Mouse (Mus musculus) MEL (cell line): ENCODE results near the gene Larp4b. TPM values are rescaled to one million over a fixed set of nuclear protein-coding genes. Genes with fewer than 3 reads are reported as not detected.

Experiments
- DNase-seq: peaks from one replicate; pipeline ENCODE4 v3.0.0; 2011; ENCODE audit warnings: low read depth, low spot score
- H3K27ac ChIP-seq: 2 replicates; pipeline ENCODE4 v1.5.1; 2012; ENCODE audit warnings: low read depth, mild to moderate bottlenecking, control low read depth, low read length, moderate library complexity; ENCODE audit not compliant: control insufficient read depth
- H3K27me3 ChIP-seq, 2 experiments: fragments of 150-350 bp in 1 of 2; sonication (generic) in 1 of 2; 2 replicates each; pipeline ENCODE4 v1.6.1; 2012; ENCODE audit warnings: low read length in 2 of 2, mild to moderate bottlenecking in 2 of 2, improper control_type of control experiment in 1 of 2, moderate library complexity in 1 of 2; ENCODE audit not compliant: insufficient read depth in 2 of 2, control insufficient read depth in 1 of 2
- H3K36me3 ChIP-seq, 2 experiments: 2 replicates each; pipeline ENCODE4 v1.6.1; 2012 to 2014; ENCODE audit warnings: low read length in 2 of 2, improper control_type of control experiment in 1 of 2, inconsistent platforms in 1 of 2, mild to moderate bottlenecking in 1 of 2; ENCODE audit not compliant: insufficient read depth in 2 of 2, control insufficient read depth in 1 of 2
- H3K4me1 ChIP-seq, 2 experiments: fragments of 150-350 bp in 1 of 2; sonication (generic) in 1 of 2; 2 replicates each; pipeline ENCODE4 v1.6.1; 2012; ENCODE audit warnings: low read length in 2 of 2, improper control_type of control experiment in 1 of 2, mild to moderate bottlenecking in 1 of 2; ENCODE audit not compliant: insufficient read depth in 2 of 2, control insufficient read depth in 1 of 2
- H3K4me3 ChIP-seq, 2 experiments: fragments of 150-350 bp in 1 of 2; sonication (generic) in 1 of 2; 2 replicates each; pipeline ENCODE4 v1.5.1; 2012; ENCODE audit warnings: low read depth in 2 of 2, low read length in 2 of 2, mild to moderate bottlenecking in 2 of 2, moderate library complexity in 2 of 2, control low read depth in 1 of 2, improper control_type of control experiment in 1 of 2; ENCODE audit not compliant: control insufficient read depth in 1 of 2, insufficient read depth in 1 of 2
- H3K79me2 ChIP-seq: 2 replicates; pipeline ENCODE4 v1.6.1; 2012; ENCODE audit warnings: mild to moderate bottlenecking, low read length, moderate library complexity; ENCODE audit not compliant: control insufficient read depth, poor library complexity, insufficient read depth
- H3K9ac ChIP-seq: 2 replicates; pipeline ENCODE4 v1.6.1; 2012; ENCODE audit warnings: low read depth, mild to moderate bottlenecking, control low read depth, low read length, moderate library complexity; ENCODE audit not compliant: control insufficient read depth, poor library complexity, severe bottlenecking
- H3K9me3 ChIP-seq: fragments of 150-350 bp; sonication (generic); replicated peaks from 2 replicates; pipeline ENCODE4 v1.6.1; 2012; ENCODE audit warnings: mild to moderate bottlenecking, low read length, improper control_type of control experiment, moderate library complexity; ENCODE audit not compliant: insufficient read depth
- CHD1 ChIP-seq: IDR thresholded peaks from 2 replicates; pipeline ENCODE4 v1.6.1; 2012; ENCODE audit warnings: low read depth, mild to moderate bottlenecking, inconsistent platforms, low read length, improper control_type of control experiment
- CTCF ChIP-seq, 3 experiments: IDR thresholded peaks in 2 of 3; conservative IDR thresholded peaks in 1 of 3; 2 replicates each; pipeline ENCODE4 v1.5.1; 2011 to 2012; ENCODE audit warnings: low read length in 3 of 3, low read depth in 2 of 3, mild to moderate bottlenecking in 2 of 3, improper control_type of control experiment in 1 of 3, inconsistent platforms in 1 of 3, mixed read lengths in 1 of 3, moderate library complexity in 1 of 3; ENCODE audit not compliant: control insufficient read depth in 1 of 3, insufficient read depth in 1 of 3, poor library complexity in 1 of 3, severe bottlenecking in 1 of 3
- E2F4 ChIP-seq: IDR thresholded peaks from 2 replicates; pipeline ENCODE4 v1.6.1; 2011; ENCODE audit warnings: low read depth, low read length, improper control_type of control experiment, borderline replicate concordance
- ELF1 ChIP-seq: IDR thresholded peaks from 2 replicates; pipeline ENCODE4 v1.6.1; 2014; ENCODE audit warnings: low read depth, mild to moderate bottlenecking, inconsistent platforms, low read length, improper control_type of control experiment, moderate library complexity
- ETS1 ChIP-seq: IDR thresholded peaks from 2 replicates; pipeline ENCODE4 v1.6.1; 2012; ENCODE audit warnings: low read depth, mild to moderate bottlenecking, inconsistent platforms, low read length, improper control_type of control experiment, moderate library complexity
- GABPA ChIP-seq: IDR thresholded peaks from 2 replicates; pipeline ENCODE4 v1.6.1; 2012; ENCODE audit warnings: low read depth, mild to moderate bottlenecking, inconsistent platforms, low read length, improper control_type of control experiment, moderate library complexity
- HCFC1 ChIP-seq: IDR thresholded peaks from 2 replicates; pipeline ENCODE4 v1.6.1; 2012; ENCODE audit warnings: low read depth, mild to moderate bottlenecking, inconsistent platforms, low read length, improper control_type of control experiment, moderate library complexity
- KAT2A ChIP-seq: conservative IDR thresholded peaks from 2 replicates; pipeline ENCODE4 v1.6.1; 2012; ENCODE audit warnings: low read depth, low read length, improper control_type of control experiment, inconsistent platforms
- MAFK ChIP-seq: IDR thresholded peaks from 2 replicates; pipeline ENCODE4 v1.6.1; 2011; ENCODE audit warnings: low read depth, mild to moderate bottlenecking, low read length, improper control_type of control experiment, borderline replicate concordance
- MAZ ChIP-seq: IDR thresholded peaks from 2 replicates; pipeline ENCODE4 v1.6.1; 2012; ENCODE audit warnings: low read depth, mild to moderate bottlenecking, inconsistent platforms, low read length, improper control_type of control experiment
- MYB ChIP-seq: IDR thresholded peaks from 2 replicates; pipeline ENCODE4 v1.6.1; 2011; ENCODE audit warnings: mild to moderate bottlenecking, low read depth, low read length, improper control_type of control experiment
- NRF1 ChIP-seq: IDR thresholded peaks from 2 replicates; pipeline ENCODE4 v1.6.1; 2014; ENCODE audit warnings: low read depth, mild to moderate bottlenecking, inconsistent platforms, low read length, improper control_type of control experiment, moderate library complexity; ENCODE audit not compliant: poor library complexity, insufficient read depth, severe bottlenecking
- POLR2AphosphoS5 ChIP-seq: IDR thresholded peaks from 2 replicates; pipeline ENCODE4 v1.6.1; 2012; ENCODE audit warnings: low read depth, borderline replicate concordance, mild to moderate bottlenecking, inconsistent platforms, low read length, moderate library complexity, mixed read lengths
- RAD21 ChIP-seq: IDR thresholded peaks from 2 replicates; pipeline ENCODE4 v1.6.1; 2011; ENCODE audit warnings: mild to moderate bottlenecking, low read depth, low read length, improper control_type of control experiment
- SMC3 ChIP-seq: IDR thresholded peaks from 2 replicates; pipeline ENCODE4 v1.6.1; 2011; ENCODE audit warnings: low read depth, low read length, improper control_type of control experiment
- TAL1 ChIP-seq: IDR thresholded peaks from 2 replicates; pipeline ENCODE4 v1.6.1; 2012; ENCODE audit warnings: mild to moderate bottlenecking, inconsistent platforms, low read length, moderate library complexity, mixed read lengths
- TBP ChIP-seq: IDR thresholded peaks from 2 replicates; pipeline ENCODE4 v1.8.0; 2011; ENCODE audit warnings: low read depth, low read length, improper control_type of control experiment
- USF2 ChIP-seq, 2 experiments: IDR thresholded peaks; 2 replicates each; pipeline ENCODE4 v1.6.1; 2011 to 2012; ENCODE audit warnings: improper control_type of control experiment in 2 of 2, low read length in 2 of 2, borderline replicate concordance in 1 of 2, inconsistent platforms in 1 of 2, low read depth in 1 of 2, mild to moderate bottlenecking in 1 of 2; ENCODE audit not compliant: insufficient read depth in 1 of 2
- ZC3H11A ChIP-seq: IDR thresholded peaks from 2 replicates; pipeline ENCODE4 v1.6.1; 2012; ENCODE audit warnings: low read depth, mild to moderate bottlenecking, inconsistent platforms, low read length, improper control_type of control experiment
- ZNF384 ChIP-seq: IDR thresholded peaks from 2 replicates; pipeline ENCODE4 v1.6.1; 2012; ENCODE audit warnings: low read depth, mild to moderate bottlenecking, inconsistent platforms, low read length, improper control_type of control experiment
- polyA plus RNA-seq, 2 experiments: library from polyadenylated mRNA; stranded (reverse) in 1 of 2; unstranded in 1 of 2; fragments of >175 nt in 1 of 2; fragments of >200 nt in 1 of 2; gene quantifications; 2 replicates each; pipeline versions ENCODE4 v1.2.1 to v1.2.4; 2012; ENCODE audit warnings: low replicate concordance in 2 of 2, low read depth in 1 of 2; ENCODE audit not compliant: insufficient read length in 2 of 2, insufficient read depth in 1 of 2, missing spikeins in 1 of 2
- total RNA-seq: library from RNA; depleted of rRNA; stranded (reverse); fragments of 300-350 nt; gene quantifications from 2 replicates; pipeline ENCODE4 v1.2.3, GENCODE M21; 2012

The Larp4b gene
- total and polyA plus RNA-seq, 3 experiments, result 57.7 to 340 (median 67.0) TPM

GRCm38 (mm10) chr13:9198106-9198505 is 104.4 kb downstream of the Larp4b start:
- TF ChIP-seq ZC3H11A (no peak), RAD21 (no peak), ZNF384 (no peak), ETS1 (no peak), GABPA (no peak), TAL1 (no peak), HCFC1 (no peak), CHD1 (no peak), MYB (no peak), TBP (no peak), ELF1 (no peak), E2F4 (no peak)
- TF ChIP-seq, all 39 proteins: peak for 0
- no peaks in the 10 kb centered on the region for H3K9me3 ChIP-seq
- H3K4me3 ChIP-seq, result no peak overlapping the region
- no peak for DNase-seq
- H3K79me2 ChIP-seq, result no peaks in the 10 kb centered on the region
- H3K36me3 ChIP-seq, result no peaks in the 10 kb centered on the region
- H3K9ac ChIP-seq, result no peak overlapping the region
- no peaks in the 10 kb centered on the region for H3K4me1 ChIP-seq
- H3K27ac ChIP-seq, result no peak overlapping the region
- no peaks in the 10 kb centered on the region for H3K27me3 ChIP-seq

DNA sequence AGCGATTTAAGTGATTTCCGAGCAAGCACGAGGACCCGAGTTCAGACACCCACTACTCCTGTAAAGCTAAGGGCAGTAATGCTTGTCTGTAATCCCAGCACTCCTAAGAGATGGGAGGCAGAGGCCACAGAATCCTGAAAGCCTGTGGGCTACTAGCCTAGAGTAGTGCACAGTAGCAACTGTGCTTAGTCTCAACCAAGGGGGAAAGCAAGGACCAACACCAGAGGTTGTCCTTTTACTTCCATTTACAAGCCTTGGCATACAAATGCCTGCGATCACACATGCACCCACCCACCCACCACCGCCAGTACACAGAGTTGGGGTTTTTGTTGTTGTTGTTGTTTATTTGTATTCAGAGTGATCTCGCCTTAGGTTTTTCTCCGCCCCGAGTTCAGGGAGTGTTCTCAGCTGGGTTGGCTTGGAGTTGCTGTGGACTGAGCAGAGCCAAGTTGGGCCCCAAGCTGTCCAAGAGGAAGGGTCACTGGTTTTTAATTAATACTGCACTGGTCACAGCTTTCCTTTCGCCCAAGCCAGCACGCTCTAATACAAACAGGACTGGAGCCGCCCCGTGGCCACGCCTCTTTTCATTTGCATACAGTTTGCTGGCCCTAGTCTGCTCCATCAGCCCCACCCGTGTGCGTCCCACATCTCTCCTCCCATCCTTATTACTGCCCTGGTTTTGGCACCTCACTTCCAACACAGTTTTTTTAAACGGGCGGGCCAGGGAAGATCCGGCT is 105.2 kb downstream of the Larp4b start:
- Histone ChIP-seq H3K9me3 (no peaks in the 10 kb centered on the region), H3K4me1 (no peaks in the 10 kb centered on the region), H3K27ac (no peak overlapping the region), H3K27me3 (no peaks in the 10 kb centered on the region), H3K4me3 (no peak overlapping the region), H3K36me3 (no peaks in the 10 kb centered on the region), H3K79me2 (no peaks in the 10 kb centered on the region), H3K9ac (no peak overlapping the region)
- no peak for TF ChIP-seq USF2 (IDR thresholded peaks at IDR 0.05; ENCODE audit: borderline replicate concordance in 1 of 2, insufficient read depth in 1 of 2, low read depth in 1 of 2, low read length in 2 of 2)
- no peak for TF ChIP-seq ZNF384
- no peak for TF ChIP-seq MYB
- no peak for TF ChIP-seq RAD21
- TF ChIP-seq KAT2A, result no peak
- TF ChIP-seq SMC3, result no peak
- TF ChIP-seq CTCF (IDR thresholded peaks at IDR 0.05 in 2 of 3, conservative IDR thresholded peaks at IDR 0.05 in 1 of 3; ENCODE audit: control insufficient read depth in 1 of 3, insufficient read depth in 1 of 3, low read depth in 2 of 3, low read length in 3 of 3, poor library complexity in 1 of 3, severe bottlenecking in 1 of 3), result no peak
- no peak for TF ChIP-seq POLR2AphosphoS5
- no peak for TF ChIP-seq NRF1
- no peak for TF ChIP-seq MAFK
- TF ChIP-seq MAZ, result no peak
- DNase-seq, result no peak
